Mouse (Mus musculus) myocyte (in vitro differentiated cells): ENCODE data around the gene Gabbr2.

Source experiments
- CEBPB ChIP-seq: IDR thresholded peaks from 2 replicates; pipeline ENCODE4 v1.6.1; 2011; ENCODE audit warnings: mild to moderate bottlenecking, moderate library complexity; ENCODE audit not compliant: poor library complexity, insufficient read depth, severe bottlenecking
- E2F4 ChIP-seq: IDR thresholded peaks from one replicate; pipeline ENCODE4 v1.6.1; 2011; ENCODE audit warnings: mild to moderate bottlenecking, control low read depth, moderate library complexity; ENCODE audit not compliant: insufficient read depth
- MYOD1 ChIP-seq, 3 experiments: IDR thresholded peaks; one replicate each; pipeline ENCODE4 v1.6.1; 2011; ENCODE audit warnings: control low read depth in 2 of 3, low read depth in 2 of 3, mild to moderate bottlenecking in 2 of 3, moderate library complexity in 1 of 3; ENCODE audit not compliant: insufficient read length in 2 of 3, control insufficient read depth in 1 of 3
- MYOG ChIP-seq, 3 experiments: IDR thresholded peaks; one replicate each; pipeline ENCODE4 v1.6.1; 2011; ENCODE audit warnings: control low read depth in 2 of 3, low read depth in 2 of 3, mild to moderate bottlenecking in 2 of 3; ENCODE audit not compliant: insufficient read length in 2 of 3, control insufficient read depth in 1 of 3, insufficient read depth in 1 of 3
- POLR2A ChIP-seq: IDR thresholded peaks from one replicate; pipeline ENCODE4 v1.6.1; 2011; ENCODE audit warnings: low read depth, mild to moderate bottlenecking, control low read depth, moderate library complexity; ENCODE audit not compliant: insufficient read length
- POLR2AphosphoS2 ChIP-seq: IDR thresholded peaks from one replicate; pipeline ENCODE4 v1.6.1; 2011; ENCODE audit warnings: low read depth, control low read depth; ENCODE audit not compliant: insufficient read length
- SRF ChIP-seq: IDR thresholded peaks from one replicate; pipeline ENCODE4 v1.6.1; 2011; ENCODE audit warnings: low read depth; ENCODE audit not compliant: control insufficient read depth, insufficient read length
- TCF12 ChIP-seq: IDR thresholded peaks from one replicate; pipeline ENCODE4 v1.6.1; 2011; ENCODE audit warnings: mild to moderate bottlenecking, control low read depth; ENCODE audit not compliant: poor library complexity, insufficient read depth, severe bottlenecking
- TCF3 ChIP-seq: IDR thresholded peaks from one replicate; pipeline ENCODE4 v1.6.1; 2011; ENCODE audit warnings: low read depth, control low read depth; ENCODE audit not compliant: insufficient read length
- USF1 ChIP-seq: IDR thresholded peaks from one replicate; pipeline ENCODE4 v1.6.1; 2011; ENCODE audit warnings: low read depth, mild to moderate bottlenecking, control low read depth, moderate library complexity

- TF ChIP-seq POLR2A (no peak), MYOG (IDR thresholded peaks at IDR 0.05; ENCODE audit: control insufficient read depth in 1 of 3, insufficient read depth in 1 of 3, insufficient read length in 2 of 3, low read depth in 2 of 3) (no peak), E2F4 (no peak), USF1 (no peak), MYOD1 (IDR thresholded peaks at IDR 0.05; ENCODE audit: control insufficient read depth in 1 of 3, insufficient read length in 2 of 3, low read depth in 2 of 3) (no peak), CEBPB (no peak), POLR2AphosphoS2 (no peak), TCF12 (no peak), SRF (no peak), TCF3 (no peak)
Measured at GRCm38 (mm10) chr4:46643676-46644112, 348.0 kb downstream of the Gabbr2 start.
